Mouse (Mus musculus) cerebellum, adult (tissue): ENCODE data around the gene Spem1.
A peak's percentile ranks its signal among the peaks of the same experiment; 100 is the strongest.
"Not testable (repeated sequence)": the region's sequence is repeated elsewhere in the genome, so short reads cannot be mapped to it uniquely, and the experiment has no call there.

Experiments used
- ATAC-seq: cut with Nextera tagmentation; 2 replicates; pipeline ENCODE4 v1.9.2; 2017; ENCODE audit warnings: mild to moderate bottlenecking, moderate library complexity, mixed read lengths; ENCODE audit not compliant: insufficient number of reproducible peaks, low FRiP score, low TSS enrichment

The Spem1 gene

GRCm38 (mm10) chr11:69822080-69822479 lies at the start of gene Spem1:
TSS of gene Spem1 (minus strand) at chr11:69822180.
- ATAC-seq = no peak

GRCm38 (mm10) chr11:69870289-69871069 lies 48.5 kb upstream of the Spem1 start:
- no peak for ATAC-seq

GRCm38 (mm10) chr11:69867335-69867734 lies 45.4 kb upstream of the Spem1 start:
- no peak for ATAC-seq

GRCm38 (mm10) chr11:69865561-69865960 lies 43.6 kb upstream of the Spem1 start:
- ATAC-seq = no peak

DNA sequence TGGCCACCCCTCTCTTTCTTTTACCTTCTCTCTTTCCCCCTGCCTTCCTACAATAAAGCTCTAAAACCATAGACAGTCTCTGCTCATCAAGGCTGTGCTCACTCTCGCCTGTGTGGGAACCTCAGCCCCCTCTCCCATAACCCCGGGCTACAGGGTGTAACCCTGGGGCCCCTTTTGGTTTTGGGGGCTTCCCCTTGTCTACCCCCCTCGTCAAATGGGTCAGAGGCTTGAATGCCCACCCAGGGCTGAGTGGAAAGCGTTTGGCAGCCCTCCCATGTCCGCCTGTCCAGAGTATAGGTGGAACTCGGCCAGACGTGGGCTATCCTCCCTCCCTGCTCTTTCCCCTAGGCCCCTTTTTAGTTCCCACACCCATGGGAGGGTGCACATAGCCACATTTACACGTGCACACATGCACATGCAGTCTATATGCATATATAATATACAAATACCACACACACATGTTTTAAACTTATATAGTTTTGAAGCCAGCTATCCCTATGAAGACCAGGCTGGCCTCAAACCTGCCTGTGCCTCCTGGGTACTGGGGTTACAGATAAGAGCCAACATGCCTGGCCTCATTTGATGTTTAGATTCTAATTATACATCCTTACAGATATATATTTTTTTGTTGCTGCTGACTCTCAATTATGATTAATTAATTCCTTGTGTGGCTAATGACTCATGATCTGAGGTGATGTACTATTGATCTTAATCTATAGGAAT lies 42.3 kb upstream of the Spem1 start:
- no peak for ATAC-seq

GRCm38 (mm10) chr11:69863729-69864128 lies 41.7 kb upstream of the Spem1 start:
- not testable (repeated sequence) for ATAC-seq

DNA sequence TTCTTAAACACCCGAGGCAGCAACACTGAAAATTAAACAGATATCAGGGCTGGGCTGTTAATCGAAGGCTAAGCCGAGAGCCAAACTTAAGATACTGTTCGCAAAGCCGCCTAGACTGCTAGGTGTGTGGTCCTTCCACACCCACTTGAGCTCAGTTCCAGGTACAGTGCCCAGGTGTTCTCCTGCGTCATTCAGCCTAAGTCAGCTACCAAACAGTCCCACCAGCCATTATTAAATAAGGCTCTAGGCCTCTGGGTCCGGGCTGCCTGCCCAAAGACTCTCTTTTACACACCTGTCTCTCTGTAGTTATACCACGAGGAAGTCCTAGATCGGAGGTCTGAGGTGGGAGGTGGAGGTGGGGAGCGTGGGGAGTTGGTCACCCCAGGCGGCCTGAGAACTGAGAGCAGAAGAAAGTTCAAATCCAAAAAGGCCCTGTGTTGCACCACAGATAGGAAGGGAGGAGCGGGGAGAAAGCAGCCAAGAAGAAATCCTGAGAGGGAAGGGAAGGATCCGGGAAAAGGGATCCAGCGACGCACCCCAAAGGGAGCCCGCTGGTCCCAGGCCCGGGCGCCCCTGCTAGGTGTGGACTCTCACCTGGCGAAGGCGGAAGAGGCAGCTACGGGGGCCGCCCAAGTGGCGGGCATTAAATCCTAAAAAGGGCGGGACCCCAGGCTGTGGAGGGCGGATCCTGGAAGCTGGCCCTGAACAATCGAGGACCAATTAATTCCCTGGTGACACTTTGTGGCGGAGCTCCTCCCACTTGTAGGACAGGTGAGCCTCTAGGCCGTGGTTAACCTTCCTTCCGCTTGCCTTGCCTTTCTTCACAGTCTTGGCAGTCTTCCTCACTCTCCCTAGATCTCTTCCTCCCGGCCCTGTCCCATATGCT lies 36.4 kb upstream of the Spem1 start, which contains the start of gene Tnk1:
TSS of gene Tnk1 (minus strand) at position 618 of the 886 bp plus-strand sequence.
- ATAC-seq = no peak

GRCm38 (mm10) chr11:69855347-69855746 lies 33.4 kb upstream of the Spem1 start:
- no peak for ATAC-seq

- no peak for ATAC-seq
Measured at GRCm38 (mm10) chr11:69854680-69855079, 32.7 kb upstream of the Spem1 start.

DNA sequence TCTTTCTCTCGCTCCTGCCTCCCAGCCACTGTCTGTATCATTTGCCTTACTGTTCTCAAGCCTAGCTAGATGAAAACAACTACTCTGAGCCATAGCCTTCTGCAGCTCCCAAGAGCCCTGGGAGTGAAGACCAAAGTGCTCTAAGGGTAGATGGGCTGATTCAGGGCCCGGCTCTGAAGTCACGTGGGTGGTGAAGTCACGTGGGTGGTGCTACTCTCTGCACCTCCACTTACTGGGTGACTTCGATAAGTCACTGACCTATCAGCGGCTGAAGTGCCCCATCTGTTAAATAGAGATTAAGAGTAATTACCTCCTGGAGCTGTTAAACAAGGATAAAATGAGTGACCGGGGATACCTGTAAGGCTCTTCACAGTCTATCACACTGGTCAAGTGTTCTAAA lies 32.0 kb upstream of the Spem1 start:
- ATAC-seq = no peak

DNA sequence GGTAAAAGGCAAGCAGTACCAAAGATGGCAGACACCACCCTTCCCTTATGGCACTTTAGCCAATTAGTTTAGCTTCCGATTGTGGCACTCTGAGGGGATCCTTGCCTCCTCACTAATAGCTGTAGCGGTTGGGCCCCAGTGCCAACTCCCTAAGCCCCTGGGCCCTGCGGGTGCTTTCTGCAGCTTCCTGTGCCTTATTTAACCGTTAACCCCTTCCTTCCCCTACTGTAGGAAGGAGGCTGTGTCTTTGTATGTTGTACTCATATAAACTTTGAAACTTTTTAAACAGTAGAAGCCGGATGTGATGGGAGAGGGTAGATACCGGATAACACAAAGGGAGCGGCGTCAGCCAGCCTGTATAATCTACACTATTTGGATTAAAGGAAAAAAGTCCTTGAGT lies 28.8 kb upstream of the Spem1 start:
- no peak for ATAC-seq

DNA sequence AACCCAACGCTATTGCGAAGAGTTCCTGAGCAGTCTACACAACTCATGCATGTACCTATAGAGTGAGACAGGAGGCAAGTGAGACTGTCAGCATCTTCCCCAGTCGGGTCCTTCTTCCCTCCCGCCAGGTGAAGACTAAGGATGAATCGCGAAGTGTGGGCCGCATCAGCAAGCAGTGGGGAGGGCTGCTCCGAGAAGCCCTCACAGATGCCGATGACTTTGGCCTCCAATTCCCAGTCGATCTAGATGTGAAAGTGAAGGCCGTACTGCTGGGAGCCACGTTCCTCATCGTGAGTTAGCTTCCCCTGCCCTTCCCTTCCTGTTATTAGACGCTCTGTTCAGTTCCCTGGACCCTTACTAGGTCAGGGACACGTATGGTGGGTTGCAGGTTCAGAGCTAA lies 27.9 kb upstream of the Spem1 start:
- no peak for ATAC-seq

DNA sequence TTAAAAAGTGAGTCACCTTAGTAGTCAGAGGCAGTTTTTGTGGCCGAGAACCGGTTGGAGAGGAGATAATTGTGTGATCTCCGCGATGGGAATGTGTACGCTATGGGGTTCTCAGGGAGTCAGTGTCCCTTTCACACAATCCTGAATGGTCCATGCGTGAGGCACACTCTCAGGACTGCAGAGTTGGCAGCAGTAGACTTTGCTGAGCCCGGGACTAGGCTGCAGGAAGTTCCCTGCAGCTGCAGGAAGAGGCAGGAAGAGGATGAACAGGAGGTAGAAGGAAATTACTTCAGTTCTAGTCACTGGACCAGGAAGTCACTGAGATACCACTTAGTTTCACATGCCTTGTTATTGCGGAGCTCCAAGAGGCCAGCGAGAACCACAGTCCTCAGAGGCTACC lies 27.1 kb upstream of the Spem1 start:
- ATAC-seq = no peak

GRCm38 (mm10) chr11:69848021-69848420 lies 26.0 kb upstream of the Spem1 start:
- ATAC-seq = no peak

- no peak for ATAC-seq
Measured at GRCm38 (mm10) chr11:69846738-69847688, 25.0 kb upstream of the Spem1 start.

DNA sequence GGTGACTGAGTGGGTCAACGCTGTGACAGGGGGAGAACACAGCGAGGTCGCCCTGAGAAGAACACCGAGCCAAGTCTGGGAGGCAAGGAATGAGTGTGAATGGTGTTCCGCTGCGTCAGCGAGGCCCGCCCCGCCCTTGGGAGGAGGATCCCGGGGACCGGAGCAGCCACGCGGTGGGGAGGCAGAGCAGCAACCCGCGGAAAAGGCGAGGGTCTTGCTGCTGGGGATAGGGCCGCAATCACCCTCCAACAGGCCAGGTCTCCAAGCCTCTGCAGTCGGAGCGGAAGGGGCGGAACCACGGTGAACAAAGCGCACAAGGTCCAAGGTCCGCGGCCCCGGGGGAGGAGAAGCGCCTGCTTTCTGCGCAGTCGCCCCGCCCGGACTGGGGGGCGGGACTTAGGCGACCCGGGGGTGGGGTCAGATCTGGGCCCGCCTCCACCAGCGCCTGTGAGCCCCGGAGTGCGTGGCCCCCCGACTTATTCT lies 24.3 kb upstream of the Spem1 start, which contains the start of gene Plscr3:
TSS of gene Plscr3 (plus strand) at position 179 of the 483 bp plus-strand sequence.
- ATAC-seq = peak; percentile 78

GRCm38 (mm10) chr11:69838714-69839104 lies 16.7 kb upstream of the Spem1 start:
- ATAC-seq = no peak

DNA sequence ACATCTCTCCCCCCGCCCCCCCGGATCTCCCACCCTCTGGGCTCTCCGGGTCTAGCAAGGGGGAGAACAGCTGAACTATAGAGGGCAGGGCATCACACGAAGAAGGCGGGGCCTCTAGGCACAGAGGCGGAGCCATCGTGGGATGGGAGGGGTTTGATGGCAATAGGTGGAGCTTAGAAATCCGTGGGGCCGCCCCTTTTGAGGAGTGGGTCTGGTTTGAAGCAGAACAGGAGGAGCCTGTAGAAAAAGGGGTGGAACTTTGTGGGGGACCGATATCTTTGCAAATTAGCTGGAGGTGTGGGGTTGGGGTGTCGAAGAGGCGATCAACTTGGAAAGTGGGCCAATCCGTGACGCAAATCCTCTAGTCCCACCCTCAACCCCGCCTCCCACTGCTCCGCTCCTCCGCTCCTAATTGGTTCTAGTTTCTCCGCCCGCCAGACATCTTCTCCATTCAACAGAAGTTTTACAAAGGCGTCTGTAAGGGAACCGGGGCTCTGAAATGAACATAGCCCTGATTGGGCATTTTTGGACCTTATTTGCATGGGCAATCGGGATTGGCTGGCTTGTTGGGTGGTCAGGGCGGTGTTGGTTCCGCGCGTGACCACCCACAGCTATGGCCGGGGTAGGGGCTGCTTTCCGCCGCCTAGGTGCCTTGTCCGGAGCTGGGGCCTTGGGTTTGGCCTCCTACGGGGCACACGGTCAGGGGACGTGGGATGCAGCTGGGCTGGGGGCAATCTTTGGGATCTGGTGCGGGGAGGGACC lies 16.2 kb upstream of the Spem1 start, which contains the start of gene Tmem256:
TSS of gene Tmem256 (plus strand) at position 563 of the 762 bp plus-strand sequence.
- peak; percentile 92 for ATAC-seq

DNA sequence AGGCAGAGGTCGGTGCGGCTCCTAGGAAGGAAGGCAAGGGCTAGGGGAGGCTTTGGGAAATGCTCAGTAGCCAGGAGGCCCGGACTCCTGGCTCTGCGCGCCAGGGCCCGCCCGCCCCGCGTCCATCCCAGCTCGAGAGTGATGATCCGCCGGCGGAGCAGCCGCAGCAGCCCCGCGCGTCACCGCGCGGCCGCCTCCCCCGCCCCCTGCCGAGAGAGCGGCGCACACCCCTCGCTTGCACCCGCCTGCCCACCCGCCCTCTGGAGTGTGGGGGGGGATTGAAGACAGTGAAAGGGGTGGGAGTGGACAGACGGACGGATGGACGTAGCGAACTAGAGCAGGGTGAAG lies 15.6 kb upstream of the Spem1 start, which contains the start of gene Nlgn2:
TSS of gene Nlgn2 (minus strand) at position 181 of the 348 bp plus-strand sequence.
- peak; percentile 28; the same call in 1 of the 2 replicates for ATAC-seq
